40 mouse cellular contexts compared by ENCODE assay signal in the genomic region with DNA sequence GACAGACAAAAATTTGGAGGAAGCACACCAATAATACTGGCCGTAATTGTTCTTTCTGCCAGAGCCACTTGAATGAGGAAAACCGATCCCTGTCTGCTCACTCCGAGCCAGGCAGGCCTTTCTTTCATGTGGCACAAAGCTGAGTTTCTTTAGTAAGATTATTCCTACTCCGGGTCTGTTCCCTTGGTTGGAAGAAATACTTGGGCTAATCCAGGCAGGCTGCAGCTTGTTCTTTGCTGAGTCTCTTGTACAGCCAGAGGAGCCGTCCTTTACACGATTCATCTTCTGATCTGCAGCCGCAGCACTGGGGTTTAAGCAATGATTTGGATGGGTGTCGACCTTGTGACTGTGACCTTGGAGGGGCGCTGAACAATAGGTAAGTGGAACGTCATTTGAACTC. TPM values are rescaled to one million over a fixed set of nuclear protein-coding genes. Genes with fewer than 3 reads are reported as not detected.
"Had no signal": no experiment of that assay in that cellular context is flagged by ENCODE, and none has a peak within 500 bp of the region (broad histone marks: within the 10 kb centered on the region; RNA-seq: fewer than 3 reads in every experiment).

No protein-coding gene starts in this region.

- H3K27ac ChIP-seq: heart, embryonic 10.5 days; hindbrain, embryonic 10.5 days; hindbrain, embryonic 12.5 days; hindbrain, embryonic 14.5 days; intestine, embryonic 15.5 days; layer of hippocampus, adult 2 months; left cerebral cortex, adult 2 months; limb, embryonic 13.5 days; limb, embryonic 15.5 days; liver, embryonic 13.5 days; liver, embryonic 15.5 days had no signal

- H3K4me1 ChIP-seq: hindbrain, embryonic 12.5 days had no signal

- H3K9me3 ChIP-seq: heart, embryonic 10.5 days; hindbrain, embryonic 10.5 days; hindbrain, embryonic 12.5 days; intestine, embryonic 15.5 days; limb, embryonic 13.5 days; limb, embryonic 15.5 days; liver, embryonic 13.5 days; liver, embryonic 15.5 days had no signal

- ATAC-seq: hindbrain, embryonic 16.5 days; inflammation-experienced regulatory T-cells, adult 6 months; intestine, embryonic 15.5 days; intestine, postnatal 0 days had no signal

- H3K9ac ChIP-seq: heart, embryonic 12.5 days; hindbrain, embryonic 12.5 days; hindbrain, embryonic 14.5 days; intestine, embryonic 15.5 days; limb, embryonic 13.5 days; limb, embryonic 15.5 days; liver, embryonic 13.5 days; liver, embryonic 15.5 days had no signal

- H3K4me3 ChIP-seq: heart, embryonic 10.5 days; heart, embryonic 12.5 days; hindbrain, embryonic 10.5 days; hindbrain, embryonic 12.5 days; intestine, embryonic 15.5 days; layer of hippocampus, adult 2 months; left cerebral cortex, adult 2 months; limb, embryonic 13.5 days; limb, embryonic 15.5 days; liver, embryonic 13.5 days; liver, embryonic 15.5 days had no signal

- H3K27me3 ChIP-seq: heart, embryonic 12.5 days; hindbrain, embryonic 12.5 days; intestine, embryonic 15.5 days; limb, embryonic 13.5 days; limb, embryonic 15.5 days; liver, embryonic 13.5 days; liver, embryonic 15.5 days had no signal

- H3K36me3 ChIP-seq: liver, embryonic 13.5 days had no signal

- DNase-seq: gastrocnemius, postnatal 14 days; gastrocnemius, postnatal 36 days; heart, adult 11 months; heart, postnatal 10 days; heart, postnatal 4 days; kidney, adult 18-20 months; kidney, adult 8-10 months; kidney, postnatal 10 days; kidney, postnatal 25 days; kidney, postnatal 4 days; liver, embryonic 13.5 days had no signal

- H3K4me2 ChIP-seq: heart, embryonic 12.5 days; hindbrain, embryonic 12.5 days; hindbrain, embryonic 14.5 days; intestine, embryonic 15.5 days; limb, embryonic 13.5 days; limb, embryonic 15.5 days; liver, embryonic 13.5 days; liver, embryonic 15.5 days had no signal

RNA-seq across cellular contexts. Expression of a gene that starts 24.0 kb away (rescaled TPM):
- polyA plus RNA-seq: inflammation-experienced regulatory T-cells, adult 6 months had no signal

RNA-seq across cellular contexts. Expression of a gene that starts 48.5 kb away (rescaled TPM):
- total RNA-seq: gastrocnemius, adult 18-20 months; gastrocnemius, adult 8-10 months; gastrocnemius, postnatal 14 days; gastrocnemius, postnatal 36 days; heart, adult 8-10 months; heart, postnatal 10 days; heart, postnatal 25 days; heart, postnatal 4 days; layer of hippocampus, adult 2 months; layer of hippocampus, postnatal 10 days; layer of hippocampus, postnatal 25 days; left cerebral cortex, adult 2 months; left cerebral cortex, postnatal 14 days; left cerebral cortex, postnatal 36 days; liver, adult 2 months had no signal
- polyA plus RNA-seq: gonadal fat pad, adult 2 months; heart, embryonic 10.5 days; heart, embryonic 12.5 days; heart, embryonic 14.5 days; heart, embryonic 16.5 days; hindbrain, embryonic 10.5 days; hindbrain, embryonic 12.5 days; hindbrain, embryonic 14.5 days; hindbrain, embryonic 16.5 days; inflammation-experienced regulatory T-cells, adult 6 months; intestine, embryonic 15.5 days; intestine, postnatal 0 days; kidney, embryonic 14.5 days; kidney, embryonic 16.5 days; limb, embryonic 11.5 days; limb, embryonic 13.5 days; limb, embryonic 15.5 days; liver, adult 2 months; liver, embryonic 13.5 days; liver, embryonic 15.5 days had no signal
